Mouse (Mus musculus) liver, adult 2 months (tissue): ENCODE results near the gene Bdkrb1.

Experiments
- CTCF ChIP-seq: fragments of 200-500 bp; IDR thresholded peaks from 2 replicates; pipeline ENCODE4 v1.5.1; 2011; ENCODE audit warnings: low read depth, low read length, control low read depth
- POLR2A ChIP-seq: fragments of 200-500 bp; IDR thresholded peaks from 2 replicates; pipeline ENCODE4 v1.6.1; 2011; ENCODE audit warnings: low read length, control low read depth; ENCODE audit not compliant: insufficient read depth; ENCODE audit errors: extremely low read depth

DNA sequence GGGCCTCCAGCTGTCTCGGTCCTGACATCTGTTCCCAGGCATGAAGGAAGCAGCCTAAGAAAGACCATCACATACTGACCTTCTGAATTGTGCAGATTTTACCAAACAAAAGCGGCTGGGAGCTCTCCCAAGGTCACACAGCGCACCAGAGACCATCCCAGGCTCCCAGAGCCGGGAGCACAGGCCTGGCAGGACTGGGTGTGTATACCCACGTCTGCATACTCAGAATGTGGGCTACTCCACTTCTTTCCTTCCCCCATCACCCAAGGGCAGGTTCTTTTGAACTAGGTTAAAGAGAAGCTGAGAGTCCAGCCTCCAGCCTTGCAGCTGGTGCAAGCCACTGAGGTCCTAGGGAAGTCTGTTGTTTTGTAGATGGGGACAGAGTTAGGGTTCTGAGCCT is 3.8 kb upstream of the Bdkrb1 start:
- TF ChIP-seq POLR2A = no peak
- TF ChIP-seq CTCF = no peak
